ENCODE assay signal across 7 mouse cellular contexts in genomic region chr5:140702103-140702513, GRCm38 (mm10). TPM values are rescaled to one million over a fixed set of nuclear protein-coding genes. Genes with fewer than 3 reads are reported as not detected.
A peak's percentile ranks its signal among the peaks of the same experiment; 100 is the strongest.
DNase-seq lines count a peak whose midpoint lies in the region; ATAC-seq and TF ChIP-seq lines count a peak whose summit lies in the region.

TSS of gene Iqce (minus strand) at chr5:140702378.

- intact Hi-C loops in left cerebral cortex, postnatal 4 days (cut with DNase I): no loop called here

- H3K9ac ChIP-seq in intestine, embryonic 16.5 days (ENCODE audit: low read depth, low read length): peak within 1 kb of the TSS; percentile 93
- peak within 1 kb of the TSS; percentile 85 for H3K9ac ChIP-seq in midbrain, embryonic 12.5 days (replicated peaks)

- peak within 1 kb of the TSS; percentile 94 for H3K27ac ChIP-seq in intestine, embryonic 16.5 days (ENCODE audit: low read length)
- peak within 1 kb of the TSS; percentile 88 for H3K27ac ChIP-seq in midbrain, embryonic 12.5 days (replicated peaks)
- H3K27ac ChIP-seq in small intestine, adult 2 months (ENCODE audit: insufficient read depth, low read depth, low read length): peak within 1 kb of the TSS; percentile 38; the same call in 1 of the 2 replicates

- no peaks in the 10 kb centered on the region for H3K9me3 ChIP-seq in intestine, embryonic 16.5 days (ENCODE audit: control insufficient read depth, low read length)
- H3K9me3 ChIP-seq in midbrain, embryonic 12.5 days: no peaks in the 10 kb centered on the region

- H3K4me3 ChIP-seq in intestine, embryonic 16.5 days (ENCODE audit: low read length): peak within 1 kb of the TSS; percentile 92
- peak within 1 kb of the TSS; percentile 77 for H3K4me3 ChIP-seq in midbrain, embryonic 12.5 days
- peak within 1 kb of the TSS; percentile 92 for H3K4me3 ChIP-seq in small intestine, adult 2 months (ENCODE audit: low read depth, low read length)

- H3K27me3 ChIP-seq in intestine, embryonic 16.5 days (replicated peaks; ENCODE audit: control insufficient read depth, insufficient read depth, low read length): no peaks in the 10 kb centered on the region
- no peaks in the 10 kb centered on the region for H3K27me3 ChIP-seq in midbrain, embryonic 12.5 days
- H3K27me3 ChIP-seq in small intestine, adult 2 months (ENCODE audit: control insufficient read depth, insufficient read depth, low read length): no peaks in the 10 kb centered on the region

- H3K4me2 ChIP-seq in intestine, embryonic 16.5 days (ENCODE audit: low read depth, low read length): peak within 1 kb of the TSS; percentile 76
- H3K4me2 ChIP-seq in midbrain, embryonic 12.5 days (replicated peaks): peak within 1 kb of the TSS; percentile 89

- peak; percentile 61 for ATAC-seq in intestine, embryonic 16.5 days
- peak; percentile 61 for ATAC-seq in midbrain, embryonic 12.5 days (ENCODE audit: low FRiP score, low read depth)

- H3K36me3 ChIP-seq in intestine, embryonic 16.5 days (ENCODE audit: control insufficient read depth, insufficient read depth, low read length): 0 out of 2 replicates have a peak, but pooled peaks cover under 1% of the 10 kb centered on the region
- H3K36me3 ChIP-seq in midbrain, embryonic 12.5 days: peaks cover 13% of the 10 kb centered on the region
- no peaks in the 10 kb centered on the region for H3K36me3 ChIP-seq in small intestine, adult 2 months (ENCODE audit: control insufficient read depth, insufficient read depth, low read length)

- TF ChIP-seq CTCF in small intestine, adult 2 months (IDR thresholded peaks at IDR 0.05; ENCODE audit: extremely low read depth, insufficient read length, insufficient replicate concordance, low read depth, low read length): no peak

- peak; percentile 98 for DNase-seq in adrenal gland, adult 2 months
- DNase-seq in embryo, embryonic 11.5 days (ENCODE audit: low read depth, low spot score): peak; percentile 86
- DNase-seq in gastrocnemius, postnatal 4 days (ENCODE audit: low spot score in 2 of 2): peak; percentile 95
- DNase-seq in left cerebral cortex, postnatal 4 days: peak; percentile 98

- TF ChIP-seq POLR2A in small intestine, adult 2 months (IDR thresholded peaks at IDR 0.05; ENCODE audit: low read depth, low read length): 0 out of 2 replicates have a peak, but pooled peaks have one; percentile 13

- H3K4me1 ChIP-seq in intestine, embryonic 16.5 days (ENCODE audit: control insufficient read depth, insufficient read depth, low read length): peaks cover 41% of the 10 kb centered on the region
- peaks cover 31% of the 10 kb centered on the region for H3K4me1 ChIP-seq in midbrain, embryonic 12.5 days
- peaks cover 19% of the 10 kb centered on the region for H3K4me1 ChIP-seq in small intestine, adult 2 months (ENCODE audit: control insufficient read depth, insufficient read depth, insufficient read length, low read length)

- WGBS in intestine, embryonic 16.5 days: under 1% methylated on average over 33 of the region's 33 CpGs
- WGBS in midbrain, embryonic 12.5 days: under 1% methylated on average over 33 of the region's 33 CpGs
- WGBS in small intestine, adult 2 months: 1% methylated on average over 33 of the region's 33 CpGs

RNA-seq across cellular contexts. Expression of gene Iqce, which starts in this region (rescaled TPM):
- 10 to 100 TPM; 13.5 to 23.5 TPM for total RNA-seq in adrenal gland, adult 2 months (2021)
- 19.3 and 19.6 TPM in 2 replicates for polyA plus RNA-seq in adrenal gland, adult 2 months (2012; rRNA removed)
- 10 to 100 TPM; 14.5 to 15.0 TPM for total RNA-seq in gastrocnemius, postnatal 4 days (2021)
- polyA plus RNA-seq in intestine, embryonic 16.5 days (2015; fragmentation: Nextera tagmentation; extraction: Ambion mirVana): 16.7 and 18.2 TPM in 2 replicates
- 10 to 100 TPM; 70.1 to 75.6 TPM for total RNA-seq in left cerebral cortex, postnatal 4 days (2021)
- 26.9 and 29.3 TPM in 2 replicates for polyA plus RNA-seq in midbrain, embryonic 12.5 days (2016; fragmentation: Nextera tagmentation; extraction: Ambion mirVana)
- 3.4 and 6.9 TPM in 2 replicates for polyA plus RNA-seq in small intestine, adult 2 months (2012; rRNA removed)

Comparison
In these comparisons a context has a peak if more than half of its experiments do, and no peak if none do; other contexts are left out.
1. Peak in every context shown above with its lines: DNase-seq, ATAC-seq, H3K4me3 ChIP-seq and H3K27ac ChIP-seq.
2. H3K27ac ChIP-seq: peak in every context shown above with its lines; median percentile 94 in intestine, embryonic 16.5 days; 88 in midbrain, embryonic 12.5 days; 38 in small intestine, adult 2 months.